Mouse (Mus musculus): ENCODE measurements around the gene Olfr1506.
"Not testable (repeated sequence)": the region's sequence is repeated elsewhere in the genome, so short reads cannot be mapped to it uniquely, and the experiment has no call there.

DNA sequence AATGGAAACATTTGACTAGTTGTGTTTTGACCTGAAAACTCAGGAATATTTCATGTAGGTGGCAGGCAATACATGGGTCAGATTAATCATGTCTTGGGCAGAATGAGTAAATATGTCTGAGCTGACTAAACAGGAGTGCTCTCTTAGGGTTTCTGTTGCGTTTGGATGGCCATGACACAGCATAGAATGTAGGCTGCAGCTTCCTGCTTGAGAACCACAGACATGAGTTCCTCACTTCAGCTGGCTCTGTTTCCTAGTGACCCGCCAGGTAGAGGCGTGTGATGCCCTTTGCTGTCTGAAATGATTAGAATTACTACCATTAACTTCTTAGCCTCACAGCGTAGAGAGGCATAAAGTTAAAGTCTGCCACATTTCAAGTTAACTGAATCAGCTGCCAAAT is 24.7 kb downstream of the Olfr1506 start:
- not testable (repeated sequence) for TF ChIP-seq POLR2A (IDR thresholded peaks at IDR 0.05; ENCODE audit: low read depth, low read length); CTCF (IDR thresholded peaks at IDR 0.05; ENCODE audit: extremely low read depth, insufficient read length, insufficient replicate concordance, low read depth, low read length)

Measured in small intestine, adult 2 months (tissue).